Mouse (Mus musculus): Measurements from ENCODE around the gene Ap5s1. TPM values are rescaled to one million over a fixed set of nuclear protein-coding genes. Genes with fewer than 3 reads are reported as not detected.
A peak's percentile ranks its signal among the peaks of the same experiment; 100 is the strongest.

Ap5s1 gene
- polyA plus RNA-seq, 1 experiment from 2014 or later = 41.9 TPM

DNA sequence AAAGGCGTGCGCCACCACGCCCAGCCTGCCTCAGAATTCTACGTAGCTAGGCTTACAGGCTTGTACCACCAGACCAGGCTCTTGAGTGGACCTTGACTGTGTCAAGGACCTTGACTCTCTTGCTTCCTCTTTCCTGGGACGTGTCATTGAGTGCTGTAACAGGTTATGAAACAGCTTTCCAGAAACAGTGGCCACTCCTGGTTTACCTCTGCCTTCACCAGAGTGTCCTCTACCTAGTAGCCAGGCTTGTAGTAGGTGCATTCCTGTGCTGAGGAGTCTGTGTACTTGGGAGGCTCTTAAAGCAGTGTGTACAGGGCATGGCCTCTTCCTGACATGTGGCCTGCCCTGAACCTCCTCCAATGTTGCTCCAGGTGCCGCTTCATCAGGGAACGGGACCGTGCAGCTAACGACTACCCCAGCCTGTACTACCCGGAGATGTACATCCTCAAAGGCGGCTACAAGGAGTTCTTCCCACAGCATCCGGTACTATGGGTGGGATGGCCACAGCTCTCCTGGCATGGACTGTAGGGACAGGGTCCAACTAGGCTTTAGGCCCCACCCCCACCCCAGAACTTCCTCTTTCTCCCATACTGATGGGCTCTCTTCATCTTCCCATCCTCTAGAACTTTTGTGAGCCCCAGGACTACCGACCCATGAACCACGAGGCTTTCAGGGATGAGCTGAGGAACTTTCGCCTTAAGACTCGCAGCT lies 10.1 kb upstream of the Ap5s1 start:
- peaks cover 36% of the 10 kb centered on the region for H3K36me3 ChIP-seq (ENCODE audit: control insufficient read depth, insufficient read depth)
- no peaks in the 10 kb centered on the region for H3K27me3 ChIP-seq (ENCODE audit: control insufficient read depth, insufficient read depth, low read length)
- 89% methylated on average over 16 of the region's 16 CpGs for WGBS
- H3K9ac ChIP-seq (ENCODE audit: low read length) = no peak overlapping the region
- no peak for ATAC-seq (replicated peaks; ENCODE audit: extremely low read depth, insufficient read depth, low FRiP score)
- H3K9me3 ChIP-seq (replicated peaks; ENCODE audit: control insufficient read depth, low read length) = no peaks in the 10 kb centered on the region
- H3K4me2 ChIP-seq (ENCODE audit: low read depth, low read length) = no peak overlapping the region
- H3K4me1 ChIP-seq (ENCODE audit: control insufficient read depth, insufficient read depth, low read length) = no peaks in the 10 kb centered on the region
- no peak overlapping the region for H3K4me3 ChIP-seq (ENCODE audit: low read length)
- no peak overlapping the region for H3K27ac ChIP-seq (ENCODE audit: low read length)

DNA sequence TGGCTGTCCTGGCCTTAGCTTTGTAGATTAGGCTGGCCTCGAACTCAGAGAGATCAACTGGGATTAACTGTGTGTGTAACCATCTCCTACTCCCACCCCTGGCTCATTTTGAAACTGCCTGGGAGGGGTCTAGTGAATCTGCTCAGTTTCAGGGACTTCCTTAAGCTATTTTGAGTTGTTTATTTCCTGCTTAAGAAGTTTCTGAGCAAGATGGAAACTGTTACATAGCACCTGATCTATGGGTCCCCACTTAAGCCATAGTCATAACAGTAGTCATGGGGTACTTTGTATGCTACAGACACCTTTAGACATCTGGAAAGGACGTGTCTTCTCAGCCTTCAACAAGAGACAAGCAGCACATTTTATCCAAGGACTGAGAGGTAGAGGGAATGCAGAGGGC lies 6.2 kb upstream of the Ap5s1 start:
- Histone ChIP-seq H3K4me3 (ENCODE audit: low read length) (no peak overlapping the region), H3K27ac (ENCODE audit: low read length) (no peak overlapping the region), H3K9me3 (replicated peaks; ENCODE audit: control insufficient read depth, low read length) (no peaks in the 10 kb centered on the region), H3K9ac (ENCODE audit: low read length) (no peak overlapping the region), H3K4me1 (ENCODE audit: control insufficient read depth, insufficient read depth, low read length) (peaks cover 11% of the 10 kb centered on the region), H3K27me3 (ENCODE audit: control insufficient read depth, insufficient read depth, low read length) (no peaks in the 10 kb centered on the region), H3K36me3 (ENCODE audit: control insufficient read depth, insufficient read depth) (peaks cover 7% of the 10 kb centered on the region; the same call in 1 of the 2 replicates), H3K4me2 (ENCODE audit: low read depth, low read length) (no peak overlapping the region)
- WGBS = 82% methylated on average over 2 of the region's 2 CpGs
- ATAC-seq (replicated peaks; ENCODE audit: extremely low read depth, insufficient read depth, low FRiP score) = no peak

DNA sequence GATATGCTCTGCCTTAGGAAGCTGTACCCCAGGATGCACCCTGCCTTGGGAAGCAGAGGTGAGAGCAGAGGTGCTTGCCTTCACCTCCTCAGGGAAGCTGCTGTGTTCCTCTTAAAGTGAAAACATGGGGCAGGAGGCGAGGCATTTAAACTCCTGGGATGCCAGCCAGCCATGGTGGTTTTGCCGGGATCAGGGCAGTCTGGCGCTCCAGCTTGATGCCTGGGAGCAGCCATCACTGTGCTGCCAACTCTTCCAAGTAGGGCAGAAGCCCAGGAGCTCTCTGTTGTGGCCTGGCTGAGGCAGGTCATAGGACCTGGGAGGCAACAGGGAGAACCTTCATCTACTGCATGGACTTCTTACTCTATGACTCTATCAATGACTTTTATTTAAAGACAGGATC lies 5.6 kb upstream of the Ap5s1 start:
- Histone ChIP-seq H3K9me3 (replicated peaks; ENCODE audit: control insufficient read depth, low read length) (no peaks in the 10 kb centered on the region), H3K4me1 (ENCODE audit: control insufficient read depth, insufficient read depth, low read length) (peaks cover 11% of the 10 kb centered on the region), H3K27ac (ENCODE audit: low read length) (no peak overlapping the region), H3K27me3 (ENCODE audit: control insufficient read depth, insufficient read depth, low read length) (no peaks in the 10 kb centered on the region), H3K36me3 (ENCODE audit: control insufficient read depth, insufficient read depth) (peaks cover 7% of the 10 kb centered on the region; the same call in 1 of the 2 replicates), H3K9ac (ENCODE audit: low read length) (no peak overlapping the region), H3K4me3 (ENCODE audit: low read length) (no peak overlapping the region), H3K4me2 (ENCODE audit: low read depth, low read length) (no peak overlapping the region)
- 85% methylated on average over 3 of the region's 3 CpGs for WGBS
- no peak for ATAC-seq (replicated peaks; ENCODE audit: extremely low read depth, insufficient read depth, low FRiP score)

DNA sequence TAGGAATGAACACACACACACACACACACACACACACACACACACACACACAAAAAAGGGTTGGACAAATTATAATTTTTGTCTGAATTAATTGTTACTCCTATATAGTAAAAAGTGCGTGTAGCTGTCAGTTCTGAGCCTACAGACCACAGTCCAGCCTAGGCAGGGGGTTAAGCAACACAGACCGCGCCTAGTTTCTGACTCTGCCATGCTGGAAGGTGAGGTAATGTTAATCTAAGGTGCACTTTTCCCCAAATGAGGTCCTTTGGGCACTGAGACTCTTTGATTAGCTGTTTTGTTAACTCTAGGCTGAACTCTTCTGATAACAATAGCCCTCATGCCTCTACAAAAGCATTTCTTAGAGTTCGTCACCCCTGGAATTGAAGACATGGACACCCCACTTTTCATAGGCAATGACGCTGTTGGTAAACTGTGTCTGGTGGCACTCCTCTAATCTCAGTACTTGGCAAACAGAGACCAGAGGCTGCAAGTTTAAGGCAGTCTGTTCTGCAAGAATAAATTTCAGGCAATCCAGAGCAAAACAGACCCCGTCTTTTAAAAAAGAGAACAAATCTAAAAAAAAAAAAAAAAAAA lies 3.0 kb upstream of the Ap5s1 start:
- Histone ChIP-seq H3K9me3 (replicated peaks; ENCODE audit: control insufficient read depth, low read length) (no peaks in the 10 kb centered on the region), H3K9ac (ENCODE audit: low read length) (no peak overlapping the region), H3K36me3 (ENCODE audit: control insufficient read depth, insufficient read depth) (no peaks in the 10 kb centered on the region), H3K27ac (ENCODE audit: low read length) (peak overlapping the region; percentile 53), H3K27me3 (ENCODE audit: control insufficient read depth, insufficient read depth, low read length) (no peaks in the 10 kb centered on the region), H3K4me3 (ENCODE audit: low read length) (no peak overlapping the region), H3K4me1 (ENCODE audit: control insufficient read depth, insufficient read depth, low read length) (peaks cover 11% of the 10 kb centered on the region), H3K4me2 (ENCODE audit: low read depth, low read length) (no peak overlapping the region)
- WGBS = 78% methylated on average over 6 of the region's 6 CpGs
- ATAC-seq (replicated peaks; ENCODE audit: extremely low read depth, insufficient read depth, low FRiP score) = no peak

DNA sequence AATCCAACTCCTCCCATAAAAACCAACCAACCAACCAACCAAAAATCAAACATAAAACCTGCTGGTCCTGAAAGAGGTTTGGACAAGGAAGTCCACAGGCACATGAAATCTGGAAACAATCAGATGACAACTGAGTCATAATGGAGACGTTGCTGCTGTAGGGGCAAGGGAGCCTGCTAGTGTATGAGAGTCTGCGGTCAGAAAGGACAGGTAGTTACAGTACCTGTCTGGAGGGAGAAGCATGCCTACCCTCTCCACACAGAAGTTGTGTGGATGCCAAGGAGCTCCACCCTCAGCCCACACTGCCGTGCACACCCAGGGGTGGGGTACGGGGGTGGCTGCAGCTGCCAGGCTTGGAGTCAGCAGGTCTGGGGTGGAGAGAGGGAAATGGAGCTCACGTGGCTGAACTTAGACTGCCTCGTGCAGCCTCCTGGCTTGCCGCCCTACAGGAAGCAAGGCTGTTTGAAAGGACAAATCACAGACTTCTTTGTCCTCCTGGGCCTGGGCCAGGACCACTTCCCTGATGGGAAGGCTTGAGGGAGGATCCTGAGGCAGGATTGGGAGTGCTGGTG lies 2.4 kb upstream of the Ap5s1 start:
- Histone ChIP-seq H3K36me3 (ENCODE audit: control insufficient read depth, insufficient read depth) (no peaks in the 10 kb centered on the region), H3K4me2 (ENCODE audit: low read depth, low read length) (peak overlapping the region; percentile 32), H3K4me1 (ENCODE audit: control insufficient read depth, insufficient read depth, low read length) (peaks cover 13% of the 10 kb centered on the region), H3K4me3 (ENCODE audit: low read length) (no peak overlapping the region), H3K9ac (ENCODE audit: low read length) (peak overlapping the region; percentile 24; the same call in 1 of the 2 replicates), H3K27ac (ENCODE audit: low read length) (peak overlapping the region; percentile 53), H3K9me3 (replicated peaks; ENCODE audit: control insufficient read depth, low read length) (no peaks in the 10 kb centered on the region), H3K27me3 (ENCODE audit: control insufficient read depth, insufficient read depth, low read length) (no peaks in the 10 kb centered on the region)
- peak; percentile 88 for ATAC-seq (replicated peaks; ENCODE audit: extremely low read depth, insufficient read depth, low FRiP score)
- WGBS = 28% methylated on average over 7 of the region's 7 CpGs

DNA sequence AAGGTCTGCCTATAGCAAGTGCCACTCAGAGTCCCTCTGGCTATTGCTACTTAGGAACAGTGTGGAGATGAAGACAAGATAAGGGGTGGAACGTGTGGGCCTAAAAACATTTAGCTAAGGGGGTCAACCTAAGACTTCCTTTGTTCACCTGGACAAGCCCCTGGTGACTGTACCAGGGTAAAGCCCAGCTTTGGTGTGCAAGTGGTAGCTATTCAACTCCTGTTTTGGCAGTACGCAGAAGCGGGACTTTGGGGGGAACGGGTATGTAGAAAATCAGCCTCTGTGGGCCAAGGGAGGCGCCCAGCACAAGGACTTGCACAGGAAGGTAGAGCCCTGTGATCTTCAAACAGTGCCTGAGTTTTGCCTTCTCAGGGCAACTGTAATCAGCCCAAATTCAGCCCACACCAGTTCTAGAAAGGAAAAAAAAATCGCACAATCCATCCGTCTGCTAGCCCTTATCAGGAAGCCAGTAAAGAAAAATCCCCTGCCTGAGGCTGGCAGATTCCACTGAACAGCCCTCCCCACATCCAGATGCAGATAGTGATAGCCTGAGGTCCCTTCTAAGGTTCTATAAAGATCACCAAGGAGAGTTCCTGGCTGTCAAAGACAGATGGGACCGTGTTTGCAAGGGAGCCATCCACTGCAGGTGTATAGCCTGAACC lies 1.2 kb upstream of the Ap5s1 start:
- H3K9me3 ChIP-seq (replicated peaks; ENCODE audit: control insufficient read depth, low read length) = no peaks in the 10 kb centered on the region
- H3K4me3 ChIP-seq (ENCODE audit: low read length) = no peak overlapping the region
- H3K4me1 ChIP-seq (ENCODE audit: control insufficient read depth, insufficient read depth, low read length) = peaks cover 16% of the 10 kb centered on the region
- no peak overlapping the region for H3K27ac ChIP-seq (ENCODE audit: low read length)
- no peak overlapping the region for H3K4me2 ChIP-seq (ENCODE audit: low read depth, low read length)
- H3K9ac ChIP-seq (ENCODE audit: low read length) = no peak overlapping the region
- H3K27me3 ChIP-seq (ENCODE audit: control insufficient read depth, insufficient read depth, low read length) = no peaks in the 10 kb centered on the region
- no peak for ATAC-seq (replicated peaks; ENCODE audit: extremely low read depth, insufficient read depth, low FRiP score)
- WGBS = 71% methylated on average over 8 of the region's 8 CpGs
- H3K36me3 ChIP-seq (ENCODE audit: control insufficient read depth, insufficient read depth) = no peaks in the 10 kb centered on the region

DNA sequence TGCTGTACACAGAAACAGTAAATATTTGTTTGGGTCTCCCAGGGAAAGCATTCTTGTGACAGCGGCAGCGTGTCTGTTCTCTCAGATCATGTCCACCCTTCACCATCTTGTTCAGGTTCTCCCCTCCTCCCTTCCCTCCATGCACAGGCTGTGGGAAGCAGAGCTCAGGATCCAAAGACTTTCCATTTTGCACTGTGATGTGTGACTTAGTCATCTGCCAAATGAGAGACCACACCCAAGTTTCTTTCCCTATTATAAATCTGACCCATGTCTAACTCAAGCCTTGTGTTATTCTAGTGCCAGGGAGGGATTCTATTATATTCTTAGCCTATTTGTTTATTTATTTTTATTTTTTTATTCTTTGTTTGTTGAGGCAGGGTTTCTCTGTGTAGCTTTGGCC lies 1.5 kb downstream of the Ap5s1 start:
- no peaks in the 10 kb centered on the region for H3K27me3 ChIP-seq (ENCODE audit: control insufficient read depth, insufficient read depth, low read length)
- ATAC-seq (replicated peaks; ENCODE audit: extremely low read depth, insufficient read depth, low FRiP score) = no peak
- 77% methylated on average over 2 of the region's 2 CpGs for WGBS
- peaks cover 26% of the 10 kb centered on the region for H3K4me1 ChIP-seq (ENCODE audit: control insufficient read depth, insufficient read depth, low read length)
- H3K9ac ChIP-seq (ENCODE audit: low read length) = no peak overlapping the region
- no peaks in the 10 kb centered on the region for H3K9me3 ChIP-seq (replicated peaks; ENCODE audit: control insufficient read depth, low read length)
- no peak overlapping the region for H3K4me2 ChIP-seq (ENCODE audit: low read depth, low read length)
- H3K4me3 ChIP-seq (ENCODE audit: low read length) = no peak overlapping the region
- no peak overlapping the region for H3K27ac ChIP-seq (ENCODE audit: low read length)
- peaks cover 7% of the 10 kb centered on the region for H3K36me3 ChIP-seq (ENCODE audit: control insufficient read depth, insufficient read depth)

DNA sequence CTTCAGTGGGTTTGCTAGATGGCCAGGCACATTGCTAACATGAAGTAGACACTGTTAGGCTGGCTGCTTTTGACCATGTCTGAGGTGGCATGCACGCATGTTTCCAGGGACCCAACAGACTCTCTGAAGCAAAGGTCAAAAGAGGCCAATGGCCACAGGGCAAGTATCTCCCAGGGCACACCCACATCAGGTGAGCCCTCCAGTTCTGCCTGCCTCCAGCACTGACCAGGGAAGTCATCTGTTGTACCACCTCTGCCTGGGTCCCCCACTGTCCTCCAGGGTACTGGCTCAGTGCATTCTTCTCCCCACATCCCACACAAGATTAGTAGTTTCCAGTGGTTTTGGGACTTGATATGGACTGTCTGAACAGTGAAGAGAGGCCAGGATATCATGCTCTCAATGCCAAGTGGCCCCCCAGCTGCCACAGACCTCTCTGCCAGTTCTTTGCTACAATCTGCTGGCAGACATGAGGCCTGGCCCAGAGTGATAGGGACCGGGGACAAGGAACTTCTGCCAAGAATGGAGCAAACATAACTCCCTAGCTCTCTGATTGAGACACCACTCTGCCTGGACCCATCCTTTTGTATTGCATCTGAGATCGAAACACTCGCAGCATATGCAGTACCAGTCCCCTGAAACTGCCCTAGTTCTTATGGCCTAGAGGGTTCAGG lies 2.4 kb downstream of the Ap5s1 start:
- peak overlapping the region; percentile 67 for H3K4me2 ChIP-seq (ENCODE audit: low read depth, low read length)
- H3K4me3 ChIP-seq (ENCODE audit: low read length) = peak overlapping the region; percentile 71
- H3K36me3 ChIP-seq (ENCODE audit: control insufficient read depth, insufficient read depth) = peaks cover 7% of the 10 kb centered on the region
- peak overlapping the region; percentile 95 for H3K27ac ChIP-seq (ENCODE audit: low read length)
- H3K9ac ChIP-seq (ENCODE audit: low read length) = peak overlapping the region; percentile 85
- ATAC-seq (replicated peaks; ENCODE audit: extremely low read depth, insufficient read depth, low FRiP score) = no peak
- H3K4me1 ChIP-seq (ENCODE audit: control insufficient read depth, insufficient read depth, low read length) = peaks cover 26% of the 10 kb centered on the region
- H3K9me3 ChIP-seq (replicated peaks; ENCODE audit: control insufficient read depth, low read length) = no peaks in the 10 kb centered on the region
- 69% methylated on average over 4 of the region's 4 CpGs for WGBS
- H3K27me3 ChIP-seq (ENCODE audit: control insufficient read depth, insufficient read depth, low read length) = no peaks in the 10 kb centered on the region
